Mouse (Mus musculus) megakaryocyte-erythroid progenitor cell, adult 5-6 weeks (primary cell): Measurements from ENCODE around the gene Gm10354. TPM values are rescaled to one million over a fixed set of nuclear protein-coding genes. Genes with fewer than 3 reads are reported as not detected.
"Not testable (repeated sequence)": the region's sequence is repeated elsewhere in the genome, so short reads cannot be mapped to it uniquely, and the experiment has no call there.

ENCODE experiments used
- ATAC-seq: replicated peaks from 2 replicates; pipeline ENCODE4 v1.8.0; 2016; ENCODE audit warnings: mild to moderate bottlenecking, inconsistent platforms; ENCODE audit not compliant: severe bottlenecking, poor library complexity, low FRiP score, low TSS enrichment
- total RNA-seq, 2 experiments: library from RNA; stranded (forward) in 1 of 2; stranded (reverse) in 1 of 2; fragments of 200-1000, 215-1000 nt in 1 of 2; fragments of >200 nt in 1 of 2; fragmentation: Nextera tagmentation in 1 of 2; gene quantifications; 2 replicates each; pipeline ENCODE4 v1.2.3; 2014 to 2017

The Gm10354 gene
- total RNA-seq, 2 experiments from 2014 or later, result not detected

- not testable (repeated sequence) for ATAC-seq
These were observed 17.2 kb downstream of the Gm10354 start for GRCm38 (mm10) chr5:14961502-14961901.

GRCm38 (mm10) chr5:14955928-14956706, 22.6 kb downstream of the Gm10354 start:
- ATAC-seq, result not testable (repeated sequence)

DNA sequence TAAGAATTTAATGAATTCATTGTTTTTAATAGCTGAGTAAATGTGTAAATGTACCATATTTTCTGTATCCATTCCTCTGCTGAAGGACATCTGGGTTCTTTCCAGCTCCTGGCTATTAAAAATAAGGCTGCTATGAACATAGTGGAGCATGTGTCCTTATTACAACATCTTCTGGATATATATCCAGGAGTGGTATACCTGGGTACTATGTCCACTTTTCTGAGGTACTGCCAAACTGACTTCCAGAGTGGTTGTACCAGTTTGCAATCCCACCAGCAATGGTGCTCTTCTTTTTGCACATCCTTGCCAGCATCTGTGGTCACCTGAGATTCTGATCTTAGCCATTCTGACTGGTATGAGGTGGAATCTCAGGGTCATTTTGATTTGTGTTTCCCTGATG, 25.1 kb downstream of the Gm10354 start:
- not testable (repeated sequence) for ATAC-seq

- ATAC-seq, result not testable (repeated sequence)
These were observed 26.0 kb downstream of the Gm10354 start for GRCm38 (mm10) chr5:14952749-14953148.

GRCm38 (mm10) chr5:14951822-14952221, 26.9 kb downstream of the Gm10354 start:
- ATAC-seq, result not testable (repeated sequence)

- ATAC-seq, result not testable (repeated sequence)
These were observed 31.1 kb downstream of the Gm10354 start for GRCm38 (mm10) chr5:14947482-14948198.

DNA sequence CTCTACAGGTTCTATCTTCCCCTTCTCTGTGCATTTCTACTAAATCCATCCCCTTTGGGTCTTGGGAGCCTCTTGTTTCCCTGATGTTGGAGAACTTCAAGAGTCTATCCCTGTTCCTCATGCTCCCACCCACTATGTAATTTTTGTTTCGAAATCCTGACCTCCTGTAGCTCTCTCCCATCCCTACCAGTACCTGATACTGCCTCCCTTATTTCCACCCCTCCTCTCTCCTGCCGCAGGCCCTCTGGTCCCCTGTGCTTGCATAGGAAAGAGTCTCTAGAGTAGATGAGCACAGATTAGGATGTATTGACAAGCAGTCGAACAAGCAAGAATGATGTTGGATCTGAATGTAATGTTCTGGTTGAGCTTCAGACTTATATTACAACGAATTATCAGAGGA, 33.2 kb downstream of the Gm10354 start:
- ATAC-seq, result not testable (repeated sequence)

DNA sequence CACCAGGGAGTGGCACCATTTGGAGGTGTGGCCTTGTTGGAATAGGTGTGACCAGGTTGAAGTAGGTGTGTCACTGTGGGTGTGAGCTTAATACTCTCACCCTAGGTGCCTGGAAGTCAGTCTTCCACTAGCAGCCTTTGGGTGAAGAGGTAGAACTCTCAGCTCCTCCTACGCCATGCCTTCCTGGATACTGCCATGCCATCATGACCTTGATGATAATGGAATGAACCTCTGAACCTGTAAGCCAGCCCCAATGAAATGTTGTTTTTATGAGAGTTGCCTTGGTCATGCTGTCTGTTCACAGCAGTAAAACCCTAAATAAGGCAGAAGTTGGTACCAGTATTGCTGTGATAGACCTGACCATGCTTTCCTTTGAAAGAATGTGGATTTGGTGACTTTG, 37.7 kb downstream of the Gm10354 start:
- not testable (repeated sequence) for ATAC-seq

DNA sequence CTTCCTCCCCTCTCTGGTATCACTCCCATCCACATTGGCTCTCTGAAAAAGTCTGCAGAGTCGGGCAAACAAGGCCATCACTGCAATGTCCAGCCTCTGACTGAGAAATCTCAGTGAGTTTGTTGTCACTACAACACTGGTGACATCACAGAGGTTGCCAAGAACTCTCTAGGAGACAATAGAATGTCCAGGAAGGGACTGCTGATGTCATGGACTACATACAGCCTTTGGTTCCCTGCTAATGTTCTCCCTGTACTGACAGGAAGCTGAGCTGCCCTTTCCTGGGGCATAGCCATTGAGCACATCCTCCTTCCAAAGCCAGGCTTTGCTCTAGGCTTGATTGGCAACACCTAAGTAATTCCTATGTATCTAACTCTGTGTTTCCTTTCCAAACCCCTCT, 40.4 kb downstream of the Gm10354 start, which contains the start of gene Speer4e:
Speer4e (minus strand) TSS at position 101 of the 400 bp plus-strand sequence.
- ATAC-seq, result not testable (repeated sequence)

GRCm38 (mm10) chr5:14933721-14934120, 45.0 kb downstream of the Gm10354 start:
- ATAC-seq, result not testable (repeated sequence)

GRCm38 (mm10) chr5:14927047-14927446, 51.7 kb downstream of the Gm10354 start:
- ATAC-seq, result not testable (repeated sequence)

Other genes starting within 250 kb of the Gm10354 start
- gene Gm9758, start 64.0 kb downstream of the Gm10354 start, total RNA-seq (2014; fragmentation: Nextera tagmentation), result not detected in 2 replicates
- gene Gm9758, start 64.0 kb downstream of the Gm10354 start, total RNA-seq (2017), result not detected in 2 replicates
- gene Speer4e, start 40.5 kb downstream of the Gm10354 start, total RNA-seq (2014; fragmentation: Nextera tagmentation), result not detected in 2 replicates
- not detected in 2 replicates for gene Speer4e, start 40.5 kb downstream of the Gm10354 start, total RNA-seq (2017)
- not detected in 2 replicates for gene Gm17019, start 54.1 kb upstream of the Gm10354 start, total RNA-seq (2014; fragmentation: Nextera tagmentation)
- gene Gm17019, start 54.1 kb upstream of the Gm10354 start, total RNA-seq (2017), result not detected in 2 replicates